Mouse (Mus musculus): ENCODE measurements around the gene Maneal. TPM values are rescaled to one million over a fixed set of nuclear protein-coding genes. Genes with fewer than 3 reads are reported as not detected.

The Maneal gene
- polyA plus RNA-seq, 1 experiment from 2014 or later, result 2.6 TPM

Other genes with a start within 250 kb of the Maneal start
- gene Pou3f1, start 205.4 kb downstream of the Maneal start, polyA plus RNA-seq (2016; fragmentation: Nextera tagmentation; extraction: Ambion mirVana), result 2.7 and 3.0 TPM in 2 replicates
- 63.0 and 65.9 TPM in 2 replicates for gene Utp11, start 168.6 kb downstream of the Maneal start, polyA plus RNA-seq (2016; fragmentation: Nextera tagmentation; extraction: Ambion mirVana)
- 5.5 and 8.7 TPM in 2 replicates for gene Fhl3, start 161.5 kb downstream of the Maneal start, polyA plus RNA-seq (2016; fragmentation: Nextera tagmentation; extraction: Ambion mirVana)
- 260 and 269 TPM in 2 replicates for gene Sf3a3, start 147.4 kb downstream of the Maneal start, polyA plus RNA-seq (2016; fragmentation: Nextera tagmentation; extraction: Ambion mirVana)
- 28.8 and 29.4 TPM in 2 replicates for gene Inpp5b, start 120.3 kb downstream of the Maneal start, polyA plus RNA-seq (2016; fragmentation: Nextera tagmentation; extraction: Ambion mirVana)
- gene Mtf1, start 60.1 kb downstream of the Maneal start, polyA plus RNA-seq (2016; fragmentation: Nextera tagmentation; extraction: Ambion mirVana), result 20.4 and 22.3 TPM in 2 replicates
- gene Yrdc, start 11.5 kb downstream of the Maneal start, polyA plus RNA-seq (2016; fragmentation: Nextera tagmentation; extraction: Ambion mirVana), result 43.1 and 44.1 TPM in 2 replicates
- 39.3 and 42.9 TPM in 2 replicates for gene 1110065P20Rik, start 11.0 kb downstream of the Maneal start, polyA plus RNA-seq (2016; fragmentation: Nextera tagmentation; extraction: Ambion mirVana)
- 1.1 and 1.3 TPM in 2 replicates for gene Epha10, start 18.7 kb upstream of the Maneal start, polyA plus RNA-seq (2016; fragmentation: Nextera tagmentation; extraction: Ambion mirVana)
- gene 9930104L06Rik, start 74.9 kb upstream of the Maneal start, polyA plus RNA-seq (2016; fragmentation: Nextera tagmentation; extraction: Ambion mirVana), result 16.4 and 17.5 TPM in 2 replicates
- 293 and 297 TPM in 2 replicates for gene Cdca8, start 77.1 kb upstream of the Maneal start, polyA plus RNA-seq (2016; fragmentation: Nextera tagmentation; extraction: Ambion mirVana)
- 40.0 and 46.8 TPM in 2 replicates for gene Rspo1, start 124.3 kb upstream of the Maneal start, polyA plus RNA-seq (2016; fragmentation: Nextera tagmentation; extraction: Ambion mirVana)
- gene Gnl2, start 154.4 kb upstream of the Maneal start, polyA plus RNA-seq (2016; fragmentation: Nextera tagmentation; extraction: Ambion mirVana), result 99.7 and 107 TPM in 2 replicates
- gene Dnali1, start 203.5 kb upstream of the Maneal start, polyA plus RNA-seq (2016; fragmentation: Nextera tagmentation; extraction: Ambion mirVana), result 0.28 and 0.30 TPM in 2 replicates
- gene Snip1, start 204.5 kb upstream of the Maneal start, polyA plus RNA-seq (2016; fragmentation: Nextera tagmentation; extraction: Ambion mirVana), result 28.5 and 30.8 TPM in 2 replicates
- gene Meaf6, start 223.0 kb upstream of the Maneal start, polyA plus RNA-seq (2016; fragmentation: Nextera tagmentation; extraction: Ambion mirVana), result 82.6 and 96.5 TPM in 2 replicates